Mouse (Mus musculus): ENCODE results near the gene Txlna. TPM values are rescaled to one million over a fixed set of nuclear protein-coding genes. Genes with fewer than 3 reads are reported as not detected.

The Txlna gene
- total RNA-seq (2021), result 61.2 and 64.9 TPM in 2 replicates
- long read RNA-seq, experiment 1, full-length matches to known transcripts, result 39 of 62 reads
- long read RNA-seq, experiment 1, partial matches to known transcripts, result 2 of 62 reads
- long read RNA-seq, experiment 1, other reads (novel, unspliced or antisense), result 21 of 62 reads
- long read RNA-seq, experiment 2, full-length matches to known transcripts, result 17 of 43 reads
- long read RNA-seq, experiment 2, partial matches to known transcripts, result 3 of 43 reads
- long read RNA-seq, experiment 2, other reads (novel, unspliced or antisense), result 23 of 43 reads

DNA sequence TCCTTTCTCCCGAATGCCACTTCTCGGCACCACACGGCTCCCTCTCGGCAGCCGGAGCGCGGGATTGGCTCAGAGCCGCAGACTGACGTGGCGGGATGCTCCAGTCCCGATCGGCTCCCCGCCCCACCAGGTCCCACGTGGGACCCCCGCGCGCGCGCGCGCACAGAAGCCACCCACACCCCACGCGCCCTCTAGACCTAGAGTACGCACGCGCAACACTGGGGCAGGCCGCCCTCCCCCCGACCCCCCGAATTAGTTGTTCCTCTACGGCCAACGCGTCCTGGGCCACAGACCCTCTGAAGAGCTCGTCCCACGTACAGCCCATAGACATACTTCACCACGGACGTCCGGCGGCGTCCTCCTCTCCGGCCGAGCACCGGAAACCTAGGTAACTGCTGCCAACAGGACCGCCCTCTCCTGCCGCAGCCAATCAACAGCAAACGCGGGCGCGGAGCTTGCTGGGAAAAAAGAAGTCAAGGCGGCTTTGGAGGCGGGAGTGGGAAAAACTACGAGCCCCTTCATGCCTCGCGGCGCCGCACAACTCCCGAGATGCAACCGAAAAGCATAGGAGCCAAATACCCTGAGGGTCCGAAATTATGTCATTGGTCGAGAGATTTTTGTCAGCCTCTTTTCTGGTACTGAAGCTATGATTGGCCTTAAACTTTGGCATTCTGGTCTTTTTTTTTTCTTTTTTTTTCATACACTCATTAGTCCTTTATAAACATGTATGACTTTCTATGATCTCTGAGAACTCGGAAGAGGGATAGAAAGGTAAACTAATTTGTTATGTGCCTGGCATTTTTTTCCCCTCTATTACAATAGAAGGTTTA lies at the start of gene Txlna:
Txlna (minus strand) TSS at position 428 of the 830 bp plus-strand sequence.
- DNase-seq, result peak; percentile 98

GRCm38 (mm10) chr4:129684531-129684930 lies 43.7 kb upstream of the Txlna start:
- DNase-seq, result no peak

DNA sequence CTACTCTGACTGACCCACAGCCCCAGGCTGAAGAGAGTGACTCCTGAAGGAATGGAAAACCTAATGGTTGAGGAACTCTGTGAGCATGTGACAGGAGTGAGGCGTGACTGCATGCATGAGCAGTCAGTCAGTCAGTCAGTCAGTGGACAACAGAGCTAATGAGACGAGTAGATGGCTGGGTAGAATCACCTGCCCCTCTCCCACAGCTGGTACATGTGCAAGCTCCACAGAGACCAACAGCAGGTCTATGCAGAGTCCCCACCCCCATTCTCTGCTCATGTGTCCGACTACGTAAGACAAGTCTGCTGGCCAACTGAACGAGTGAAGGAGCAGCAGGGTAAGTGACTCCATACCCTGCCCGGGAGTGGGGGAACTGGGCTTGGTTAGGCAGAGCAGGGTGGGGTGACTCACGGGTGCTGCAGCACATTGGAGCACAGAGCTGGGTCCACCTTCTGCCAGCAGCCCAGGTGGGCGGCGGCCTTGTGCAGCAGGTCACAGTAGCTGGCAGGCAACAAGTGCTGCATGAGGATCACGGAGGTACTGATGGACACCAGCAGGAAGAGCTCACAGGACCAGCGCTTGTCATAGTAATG lies 43.1 kb upstream of the Txlna start:
- no peak for DNase-seq

DNA sequence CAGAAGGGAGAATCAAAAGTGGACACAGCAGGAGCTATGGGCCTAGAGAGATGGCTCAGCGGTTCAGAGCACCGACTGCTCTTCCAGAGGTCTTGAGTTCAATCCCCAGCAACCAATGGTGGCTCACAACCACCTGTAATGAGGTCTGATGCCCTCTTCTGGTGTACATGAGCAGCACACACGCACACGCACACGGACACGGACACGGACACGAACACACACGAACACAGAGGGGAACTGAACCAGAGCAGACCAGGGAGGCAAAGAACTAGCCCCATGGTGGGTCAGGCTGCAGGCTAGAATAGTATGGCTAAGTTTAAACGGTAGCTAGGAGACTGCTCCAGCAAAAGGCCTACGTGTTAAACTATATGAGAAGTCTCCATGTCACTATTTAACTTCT lies 41.0 kb upstream of the Txlna start:
- DNase-seq, result no peak

DNA sequence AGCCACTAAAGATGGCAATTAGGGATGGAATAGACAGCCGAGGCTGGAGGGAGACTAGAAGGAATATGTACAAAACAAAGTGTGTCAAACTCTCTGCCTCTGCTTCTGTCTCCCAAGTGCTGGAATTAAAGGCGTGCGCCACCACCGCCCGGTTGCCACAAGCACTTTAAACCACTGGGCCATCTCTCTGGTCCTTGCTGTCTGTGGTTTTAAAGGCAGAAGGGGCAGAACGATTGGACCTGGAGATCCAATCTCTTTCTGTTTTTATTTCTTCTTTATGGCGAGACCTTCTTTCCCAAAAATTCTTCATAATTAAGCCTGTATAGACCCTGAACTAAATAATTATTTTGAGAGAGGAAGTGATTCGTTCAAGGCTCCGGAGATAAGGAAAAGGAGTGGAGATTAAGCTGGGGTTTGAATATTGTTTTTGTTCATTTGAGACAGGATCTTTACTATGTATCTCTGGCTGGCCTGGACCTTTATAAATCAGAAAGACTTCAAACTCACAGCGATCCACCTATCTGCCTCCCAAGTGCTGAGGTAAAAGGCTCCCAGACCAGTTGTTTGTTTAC lies 32.1 kb upstream of the Txlna start:
- no peak for DNase-seq

DNA sequence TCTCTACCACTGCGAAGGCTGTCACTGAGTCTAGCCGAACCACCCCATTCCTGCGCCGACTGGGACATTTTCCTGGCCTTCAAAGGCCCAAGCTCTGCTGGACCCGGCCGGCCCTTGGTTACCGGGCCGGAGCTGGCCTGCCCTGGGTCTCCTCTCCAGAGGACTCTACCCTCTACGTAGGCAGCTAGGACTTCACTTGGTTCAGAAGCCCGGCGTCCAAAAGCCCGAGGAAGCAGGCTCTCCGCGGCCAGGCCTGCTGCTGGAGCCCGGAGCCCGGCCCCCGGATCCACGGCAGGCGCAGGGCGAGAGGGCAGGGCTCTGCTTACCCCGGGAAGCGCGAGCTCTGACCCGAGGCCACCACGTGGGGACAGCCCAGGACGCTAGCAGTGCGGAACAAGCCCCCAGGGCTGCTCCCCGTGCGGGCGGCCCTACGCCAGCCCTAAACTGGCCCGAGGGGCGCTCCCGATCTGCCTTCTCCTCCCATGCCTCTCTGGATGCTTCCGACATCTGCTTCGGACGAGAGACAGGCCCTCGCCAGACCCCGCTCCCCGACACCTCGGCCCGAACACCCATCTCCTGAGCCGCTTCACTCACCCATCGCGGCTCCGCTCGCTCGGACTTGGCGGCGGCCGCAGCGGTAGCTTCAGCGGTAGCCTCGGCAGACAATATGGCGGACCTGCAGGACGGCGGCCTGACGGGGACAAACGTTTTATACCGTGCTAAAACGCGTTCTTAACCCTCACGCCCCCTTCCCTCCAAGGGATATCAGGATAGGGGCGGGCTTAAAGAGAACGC lies 31.4 kb upstream of the Txlna start, which contains the start of gene Kpna6:
Kpna6 (minus strand) TSS at position 685 of the 795 bp plus-strand sequence.
- peak; percentile 95 for DNase-seq

DNA sequence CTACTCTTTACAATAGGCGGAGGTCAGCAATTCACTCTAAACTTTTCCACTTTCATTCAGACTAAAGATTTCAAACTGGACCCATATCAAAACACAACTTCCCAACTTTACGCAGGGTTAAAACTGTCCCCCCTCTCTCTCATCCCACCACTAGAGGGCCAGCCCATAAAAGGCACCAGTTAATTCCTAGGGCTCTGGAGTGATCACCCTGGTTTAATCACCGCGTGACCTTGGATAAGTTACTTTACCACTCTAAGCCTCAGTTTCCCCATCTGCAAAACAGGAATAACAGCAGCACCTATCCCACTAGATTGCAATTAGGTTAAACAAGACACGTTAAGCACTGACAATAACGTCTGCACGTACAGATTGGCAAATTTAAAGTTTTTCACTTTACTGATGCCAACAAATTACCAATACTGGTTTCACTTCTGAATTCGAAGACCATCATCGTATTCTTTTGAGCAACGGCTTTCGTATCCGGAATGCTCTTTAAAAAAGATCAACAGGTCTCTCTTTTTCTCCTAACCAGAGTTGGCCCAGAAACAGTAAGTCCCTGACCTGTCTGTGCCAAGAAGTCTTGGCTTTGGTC lies 30.7 kb upstream of the Txlna start:
- DNase-seq, result peak; percentile 76

GRCm38 (mm10) chr4:129662255-129662813 lies 21.5 kb upstream of the Txlna start:
- DNase-seq, result no peak

DNA sequence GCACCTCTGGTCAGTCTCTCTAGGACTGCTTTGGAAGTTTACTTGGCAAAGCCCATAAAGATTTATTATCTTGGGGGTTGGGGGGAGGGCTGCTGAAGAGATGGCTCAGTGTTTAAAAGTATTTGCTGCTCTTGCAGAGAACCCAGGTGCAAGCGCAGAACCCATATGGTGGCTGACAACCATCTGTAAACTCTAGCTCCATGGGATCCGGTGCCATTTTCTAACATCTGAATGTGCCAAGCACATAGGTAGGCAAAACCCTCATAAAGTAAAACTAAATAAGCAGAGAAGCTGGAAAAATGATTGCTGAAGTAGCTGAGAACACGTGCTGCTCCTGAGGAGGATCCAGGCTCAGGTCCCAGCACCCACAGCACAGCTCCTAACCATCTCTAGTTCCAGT lies 20.7 kb upstream of the Txlna start:
- no peak for DNase-seq

GRCm38 (mm10) chr4:129654770-129655169 lies 13.9 kb upstream of the Txlna start:
- DNase-seq, result no peak

GRCm38 (mm10) chr4:129650359-129650758 lies 9.5 kb upstream of the Txlna start:
- DNase-seq, result no peak

DNA sequence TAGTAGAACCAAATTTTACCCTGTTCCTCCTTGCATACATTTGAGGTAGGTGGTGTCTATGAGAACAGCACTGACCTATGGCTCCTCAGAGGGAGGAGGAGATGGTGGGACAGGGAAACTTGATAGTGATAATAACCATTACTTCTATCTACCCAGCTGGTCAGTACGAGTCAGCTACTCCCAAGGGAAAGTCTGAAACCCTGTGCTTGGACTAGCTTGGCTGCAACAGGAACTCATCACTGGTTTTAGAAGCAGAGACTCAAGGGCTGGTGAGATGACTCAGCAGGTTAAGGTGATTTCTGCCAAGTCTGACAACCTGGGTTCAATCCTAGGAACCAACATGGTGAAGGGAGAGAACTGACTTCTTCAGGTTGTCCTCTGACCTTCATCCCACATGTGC lies 7.8 kb upstream of the Txlna start:
- DNase-seq, result no peak

- DNase-seq, result no peak
Measured at GRCm38 (mm10) chr4:129645204-129645603, 4.3 kb upstream of the Txlna start.

DNA sequence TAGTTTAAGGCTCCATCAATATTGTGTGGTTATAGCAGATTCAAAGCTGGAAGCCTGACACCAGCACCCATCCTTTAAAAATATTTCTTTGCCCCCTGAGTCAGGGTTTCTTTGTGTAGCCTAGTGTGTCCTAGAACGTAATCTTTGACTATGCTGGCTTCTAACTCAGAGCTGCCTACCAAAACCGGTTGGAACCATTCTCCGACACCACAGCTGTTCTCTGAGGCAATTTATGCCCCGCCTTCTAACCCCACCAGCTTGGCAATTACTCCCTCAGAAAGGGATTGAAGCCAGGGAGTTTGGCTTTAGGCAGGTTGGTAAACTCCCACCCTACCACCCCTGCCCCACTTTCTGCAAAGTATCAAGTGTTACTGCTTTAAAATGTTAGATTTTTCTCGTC lies 891 bp upstream of the Txlna start:
- DNase-seq, result no peak

- peak; percentile 67 for DNase-seq
Measured at GRCm38 (mm10) chr4:129640101-129640637, 696 bp downstream of the Txlna start.

- DNase-seq, result peak; percentile 4
Measured at GRCm38 (mm10) chr4:129639221-129639620, 1.6 kb downstream of the Txlna start.

- peak; percentile 1 for DNase-seq
Measured at GRCm38 (mm10) chr4:129633852-129634251, 7.0 kb downstream of the Txlna start.

GRCm38 (mm10) chr4:129631867-129632266 lies 9.0 kb downstream of the Txlna start:
- DNase-seq, result no peak

DNA sequence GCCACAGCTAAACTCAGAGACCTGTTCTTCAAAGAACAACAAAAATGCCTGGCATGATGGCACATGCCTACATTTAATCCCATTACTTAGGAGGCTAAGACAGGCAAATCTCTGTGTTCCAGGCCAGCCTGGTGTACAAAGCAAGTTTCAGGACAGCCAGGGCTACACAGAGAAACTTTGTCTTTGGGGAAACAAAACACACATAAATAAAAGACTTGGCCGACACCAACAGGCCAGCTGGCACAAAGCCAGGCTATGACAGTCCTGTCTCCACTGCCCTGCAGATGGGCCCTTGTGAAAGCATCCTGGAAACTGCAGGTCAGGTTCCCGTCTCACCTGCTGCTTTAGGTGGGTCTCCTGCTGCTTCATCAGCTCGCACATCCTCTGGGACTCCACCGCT lies 9.9 kb downstream of the Txlna start:
- DNase-seq, result peak; percentile 77

- no peak for DNase-seq
Measured at GRCm38 (mm10) chr4:129626035-129626434, 14.8 kb downstream of the Txlna start.

GRCm38 (mm10) chr4:129625496-129625895 lies 15.4 kb downstream of the Txlna start:
- no peak for DNase-seq
